Mouse (Mus musculus): ENCODE data around the gene Fubp1.
A peak's percentile ranks its signal among the peaks of the same experiment; 100 is the strongest.
"Not testable (repeated sequence)": the region's sequence is repeated elsewhere in the genome, so short reads cannot be mapped to it uniquely, and the experiment has no call there.

Fubp1 gene

GRCm38 (mm10) chr3:152193177-152193576 is 17.0 kb upstream of the Fubp1 start:
- peak; percentile 25 for DNase-seq (ENCODE audit: low read depth)

GRCm38 (mm10) chr3:152193635-152194097 is 16.6 kb upstream of the Fubp1 start:
- DNase-seq (ENCODE audit: low read depth), result peak; percentile 82

GRCm38 (mm10) chr3:152197246-152197645 is 13.0 kb upstream of the Fubp1 start:
- not testable (repeated sequence) for DNase-seq (ENCODE audit: low read depth)

- DNase-seq (ENCODE audit: low read depth), result no peak
These were observed 11.1 kb upstream of the Fubp1 start for GRCm38 (mm10) chr3:152199125-152199524.

GRCm38 (mm10) chr3:152201181-152201580 is 9.0 kb upstream of the Fubp1 start:
- DNase-seq (ENCODE audit: low read depth), result no peak

- DNase-seq (ENCODE audit: low read depth), result no peak
These were observed 8.6 kb upstream of the Fubp1 start for GRCm38 (mm10) chr3:152201651-152202050.

GRCm38 (mm10) chr3:152202942-152203341 is 7.3 kb upstream of the Fubp1 start:
- DNase-seq (ENCODE audit: low read depth), result no peak

GRCm38 (mm10) chr3:152203411-152203810 is 6.8 kb upstream of the Fubp1 start:
- DNase-seq (ENCODE audit: low read depth), result no peak

- DNase-seq (ENCODE audit: low read depth), result no peak
These were observed 6.2 kb upstream of the Fubp1 start for GRCm38 (mm10) chr3:152203996-152204395.

- DNase-seq (ENCODE audit: low read depth), result no peak
These were observed 5.6 kb upstream of the Fubp1 start for GRCm38 (mm10) chr3:152204577-152204976.

GRCm38 (mm10) chr3:152207156-152207555 is 3.1 kb upstream of the Fubp1 start:
- DNase-seq (ENCODE audit: low read depth), result no peak

- DNase-seq (ENCODE audit: low read depth), result no peak
These were observed 1.9 kb upstream of the Fubp1 start for GRCm38 (mm10) chr3:152208096-152208885.

- peak; percentile 37 for DNase-seq (ENCODE audit: low read depth)
These were observed 850 bp upstream of the Fubp1 start for GRCm38 (mm10) chr3:152209177-152209966.

- no peak for DNase-seq (ENCODE audit: low read depth)
These were observed 638 bp downstream of the Fubp1 start for GRCm38 (mm10) chr3:152210728-152211391.

GRCm38 (mm10) chr3:152211731-152212279 is 1.6 kb downstream of the Fubp1 start:
- DNase-seq (ENCODE audit: low read depth), result no peak

- no peak for DNase-seq (ENCODE audit: low read depth)
These were observed 3.2 kb downstream of the Fubp1 start for GRCm38 (mm10) chr3:152213416-152213815.

GRCm38 (mm10) chr3:152224918-152225317 is 14.7 kb downstream of the Fubp1 start:
- no peak for DNase-seq (ENCODE audit: low read depth)

GRCm38 (mm10) chr3:152225906-152226305 is 15.7 kb downstream of the Fubp1 start:
- no peak for DNase-seq (ENCODE audit: low read depth)

- no peak for DNase-seq (ENCODE audit: low read depth)
These were observed 18.6 kb downstream of the Fubp1 start for GRCm38 (mm10) chr3:152228843-152229242.

- DNase-seq (ENCODE audit: low read depth), result no peak
These were observed 19.0 kb downstream of the Fubp1 start for GRCm38 (mm10) chr3:152229271-152229670.

- DNase-seq (ENCODE audit: low read depth), result no peak
These were observed 21.3 kb downstream of the Fubp1 start for GRCm38 (mm10) chr3:152231333-152232100.

All from c-Kit-positive CD71-negative TER-119-negative erythroid progenitor cells, embryonic 14.5 days (primary cell).